Mouse (Mus musculus) olfactory bulb, adult 2 months (tissue): Measurements from ENCODE around the gene Ctse. TPM values are rescaled to one million over a fixed set of nuclear protein-coding genes. Genes with fewer than 3 reads are reported as not detected.

Experiments used
- H3K27ac ChIP-seq: fragments of 200-500 bp; 2 replicates; pipeline ENCODE4 v1.5.1; 2012; ENCODE audit warnings: low read depth, low read length; ENCODE audit not compliant: insufficient read depth
- H3K4me1 ChIP-seq: fragments of 200-500 bp; 2 replicates; pipeline ENCODE4 v1.6.1; 2012; ENCODE audit warnings: low read length; ENCODE audit not compliant: control insufficient read depth, insufficient read depth
- H3K4me3 ChIP-seq: fragments of 200-500 bp; 2 replicates; pipeline ENCODE4 v1.5.1; 2012; ENCODE audit warnings: mild to moderate bottlenecking, low read depth, low read length, moderate library complexity; ENCODE audit not compliant: insufficient read depth
- CTCF ChIP-seq: fragments of 200-500 bp; IDR thresholded peaks from 2 replicates; pipeline ENCODE4 v1.5.1; 2012; ENCODE audit warnings: low read depth, mild to moderate bottlenecking, low read length, moderate library complexity; ENCODE audit not compliant: insufficient read depth
- POLR2A ChIP-seq: fragments of 200-500 bp; IDR thresholded peaks from 2 replicates; pipeline ENCODE4 v1.6.1; 2012; ENCODE audit warnings: mild to moderate bottlenecking, low read depth, low read length, moderate library complexity; ENCODE audit not compliant: insufficient read depth
- WGBS: fragments of 180-500 bp; shearing (Covaris S2); methylation state at CpG from one replicate; pipeline ENCODE4 v1.1.7; 2018; 5-methylcytosine and 5-hydroxymethylcytosine counted together
- polyA plus RNA-seq: library from polyadenylated mRNA; stranded (reverse); fragments of >200 nt; gene quantifications from 2 replicates; pipeline ENCODE4 v1.2.4, GENCODE M21; 2012; ENCODE audit warnings: low replicate concordance; ENCODE audit not compliant: missing spikeins, insufficient read depth, insufficient read length

Ctse gene
- polyA plus RNA-seq, 1 experiment: not detected

GRCm38 (mm10) chr1:131661749-131662148 is 23.6 kb downstream of the Ctse start:
- no peaks in the 10 kb centered on the region for H3K4me1 ChIP-seq
- TF ChIP-seq CTCF: no peak
- no peak for TF ChIP-seq POLR2A
- no peak overlapping the region for H3K4me3 ChIP-seq
- no peak overlapping the region for H3K27ac ChIP-seq
- WGBS: 74% methylated on average over 3 of the region's 3 CpGs

GRCm38 (mm10) chr1:131663286-131663995 is 25.3 kb downstream of the Ctse start:
- no peak overlapping the region for H3K4me3 ChIP-seq
- TF ChIP-seq POLR2A: no peak
- H3K27ac ChIP-seq: no peak overlapping the region
- 87% methylated on average over 9 of the region's 9 CpGs for WGBS
- H3K4me1 ChIP-seq: no peaks in the 10 kb centered on the region

GRCm38 (mm10) chr1:131664136-131664535 is 26.0 kb downstream of the Ctse start:
- Histone ChIP-seq H3K4me1 (no peaks in the 10 kb centered on the region), H3K4me3 (no peak overlapping the region), H3K27ac (no peak overlapping the region)
- TF ChIP-seq POLR2A (no peak), CTCF (no peak)
- 91% methylated on average over 5 of the region's 5 CpGs for WGBS

DNA sequence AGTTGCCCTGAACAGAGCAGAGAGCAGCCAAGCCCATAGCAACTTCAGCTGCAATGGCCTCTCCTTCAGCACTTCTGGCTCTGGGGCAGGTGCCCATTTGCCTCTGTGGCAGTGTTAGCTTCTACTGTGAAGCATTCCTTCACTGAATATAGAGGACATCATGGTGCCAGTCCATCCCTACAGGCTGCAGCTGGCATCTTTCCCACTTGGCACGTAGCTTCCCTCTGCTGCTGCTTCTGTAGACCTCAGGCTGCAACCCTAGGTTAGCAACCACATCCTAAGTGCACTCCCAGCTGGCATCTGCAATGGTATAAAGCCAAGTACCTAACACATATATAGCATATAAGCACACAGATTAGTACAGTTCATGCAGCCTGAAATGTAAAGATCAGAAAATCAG is 27.8 kb downstream of the Ctse start:
- Histone ChIP-seq H3K27ac (no peak overlapping the region), H3K4me1 (no peaks in the 10 kb centered on the region), H3K4me3 (no peak overlapping the region)
- WGBS: 70% methylated on average over 1 of the region's 1 CpGs
- TF ChIP-seq POLR2A: no peak
- TF ChIP-seq CTCF: no peak

GRCm38 (mm10) chr1:131671113-131671512 is 33.0 kb downstream of the Ctse start:
- H3K4me3 ChIP-seq: no peak overlapping the region
- no peaks in the 10 kb centered on the region for H3K4me1 ChIP-seq
- 88% methylated on average over 8 of the region's 8 CpGs for WGBS
- no peak overlapping the region for H3K27ac ChIP-seq
- TF ChIP-seq POLR2A: no peak
- no peak for TF ChIP-seq CTCF

- no peak overlapping the region for H3K27ac ChIP-seq
- no peak overlapping the region for H3K4me3 ChIP-seq
- WGBS: 82% methylated on average over 7 of the region's 7 CpGs
- TF ChIP-seq CTCF (no peak), POLR2A (no peak)
- no peaks in the 10 kb centered on the region for H3K4me1 ChIP-seq
Measured at GRCm38 (mm10) chr1:131672361-131672760, 34.3 kb downstream of the Ctse start.

DNA sequence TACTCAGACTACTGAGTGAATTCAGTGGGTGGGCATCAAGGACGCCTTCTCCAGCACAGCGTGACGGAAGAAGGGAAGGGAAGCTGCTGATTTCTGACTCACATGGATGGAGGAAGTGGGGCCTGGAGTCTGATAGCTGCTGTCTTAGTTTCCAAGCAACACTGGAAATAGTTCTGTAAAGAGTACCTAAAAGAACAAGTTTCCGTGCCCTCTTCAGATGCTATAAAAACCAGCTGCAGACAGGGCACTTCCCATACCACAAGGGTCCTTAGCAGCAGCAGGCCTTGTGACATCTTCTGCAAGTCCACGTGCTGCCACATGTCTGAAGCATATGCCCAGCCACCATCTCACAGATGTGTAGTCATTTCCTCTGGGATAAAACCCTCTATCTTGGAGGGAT is 41.5 kb downstream of the Ctse start:
- Histone ChIP-seq H3K27ac (no peak overlapping the region), H3K4me3 (no peak overlapping the region), H3K4me1 (0 out of 2 replicates have a peak, but pooled peaks cover 2% of the 10 kb centered on the region)
- WGBS: 57% methylated on average over 5 of the region's 5 CpGs
- TF ChIP-seq CTCF (no peak), POLR2A (no peak)

DNA sequence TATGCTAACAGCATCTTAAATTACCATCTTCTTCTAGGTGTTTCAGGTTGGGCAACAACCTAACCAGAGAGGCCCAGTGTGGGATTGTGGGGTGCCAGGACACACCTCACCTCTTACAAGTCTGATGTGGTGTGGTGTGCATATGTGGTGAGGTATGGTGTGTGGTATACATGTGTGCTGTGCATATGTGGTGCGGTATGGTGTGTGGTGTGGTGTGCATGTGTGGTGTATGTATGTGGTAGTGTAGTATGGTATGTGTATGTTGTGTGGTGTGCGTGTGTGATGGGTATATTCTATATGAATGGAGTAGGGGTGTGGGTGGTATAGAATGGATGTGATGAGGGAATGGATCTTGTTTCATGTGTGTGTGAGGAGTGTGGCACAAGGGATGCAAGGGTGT is 49.6 kb downstream of the Ctse start:
- Histone ChIP-seq H3K4me1 (peaks cover 9% of the 10 kb centered on the region), H3K4me3 (no peak overlapping the region), H3K27ac (no peak overlapping the region)
- TF ChIP-seq POLR2A (no peak), CTCF (no peak)
- WGBS: 98% methylated on average over 2 of the region's 2 CpGs

DNA sequence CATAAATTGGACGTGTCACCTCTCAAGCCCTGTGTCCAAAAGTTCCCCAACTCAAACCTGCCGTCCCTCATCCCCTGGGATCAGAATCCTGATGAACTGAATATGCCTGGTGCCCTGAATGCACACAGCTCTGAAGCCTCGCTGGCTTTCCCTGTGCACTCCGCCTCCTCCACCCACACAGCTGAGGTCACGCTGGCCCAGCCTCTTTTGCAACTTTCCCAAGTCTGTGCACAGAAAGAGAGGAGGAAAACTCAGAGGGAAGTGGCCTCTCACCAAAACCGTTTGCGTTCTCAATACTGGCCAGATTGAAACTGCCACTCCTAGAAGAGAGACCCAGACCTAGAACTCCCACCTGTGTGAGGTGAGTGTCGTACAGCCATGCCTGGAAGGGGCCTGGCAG is 50.4 kb downstream of the Ctse start, which contains the start of gene Rab7b:
Rab7b (plus strand) TSS at position 221 of the 400 bp plus-strand sequence.
- TF ChIP-seq POLR2A (no peak), CTCF (no peak)
- H3K4me1 ChIP-seq: peaks cover 9% of the 10 kb centered on the region
- no peak within 1 kb of the TSS for H3K27ac ChIP-seq
- no peak within 1 kb of the TSS for H3K4me3 ChIP-seq
- WGBS: 44% methylated on average over 8 of the region's 8 CpGs
